Mouse (Mus musculus): Measurements from ENCODE around the gene Acvr2b. TPM values are rescaled to one million over a fixed set of nuclear protein-coding genes. Genes with fewer than 3 reads are reported as not detected.

Acvr2b gene
- polyA plus RNA-seq, 1 experiment from 2014 or later, result 106 TPM

- Histone ChIP-seq H3K27ac (ENCODE audit: low read depth, low read length) (peak within 1 kb of the TSS; percentile 57; the same call in 1 of the 2 replicates), H3K4me3 (ENCODE audit: low read depth, low read length) (peak within 1 kb of the TSS; percentile 84), H3K27me3 (ENCODE audit: control insufficient read depth, insufficient read depth, low read length) (no peaks in the 10 kb centered on the region), H3K9ac (ENCODE audit: low read length) (peak within 1 kb of the TSS; percentile 94), H3K4me2 (ENCODE audit: low read depth, low read length, severe bottlenecking) (peak within 1 kb of the TSS; percentile 67), H3K4me1 (replicated peaks; ENCODE audit: control insufficient read depth, insufficient read depth, low read length) (peaks cover 4% of the 10 kb centered on the region), H3K36me3 (ENCODE audit: control insufficient read depth, insufficient read depth, low read length) (peaks cover 9% of the 10 kb centered on the region; the same call in 1 of the 2 replicates), H3K9me3 (ENCODE audit: control insufficient read depth, low read length) (no peaks in the 10 kb centered on the region)
- DNase-seq (ENCODE audit: low spot score) (peak; percentile 99), ATAC-seq (replicated peaks; ENCODE audit: low FRiP score) (peak; percentile 94)
- 0% methylated on average over 52 of the region's 52 CpGs for WGBS
Measured at GRCm38 (mm10) chr9:119444738-119445429, 43.0 kb downstream of the Acvr2b start, which contains the start of gene Exog. Exog (plus strand) TSS chr9:119444943.

GRCm38 (mm10) chr9:119445737-119446136 lies 43.8 kb downstream of the Acvr2b start:
- peaks cover 11% of the 10 kb centered on the region; the same call in 1 of the 2 replicates for H3K36me3 ChIP-seq (ENCODE audit: control insufficient read depth, insufficient read depth, low read length)

GRCm38 (mm10) chr9:119455967-119456366 lies 54.0 kb downstream of the Acvr2b start:
- Histone ChIP-seq H3K9ac (ENCODE audit: low read length) (no peak overlapping the region), H3K4me2 (ENCODE audit: low read depth, low read length, severe bottlenecking) (no peak overlapping the region), H3K4me1 (replicated peaks; ENCODE audit: control insufficient read depth, insufficient read depth, low read length) (no peaks in the 10 kb centered on the region), H3K27ac (ENCODE audit: low read depth, low read length) (no peak overlapping the region), H3K9me3 (ENCODE audit: control insufficient read depth, low read length) (no peaks in the 10 kb centered on the region), H3K4me3 (ENCODE audit: low read depth, low read length) (no peak overlapping the region), H3K36me3 (ENCODE audit: control insufficient read depth, insufficient read depth, low read length) (no peaks in the 10 kb centered on the region; the same call in 1 of the 2 replicates), H3K27me3 (ENCODE audit: control insufficient read depth, insufficient read depth, low read length) (no peaks in the 10 kb centered on the region)
- no peak for ATAC-seq (replicated peaks; ENCODE audit: low FRiP score)
- WGBS, result 91% methylated on average over 14 of the region's 14 CpGs
- no peak for DNase-seq (ENCODE audit: low spot score)

More at GRCm38 (mm10) chr9:119445737-119446136, 43.8 kb downstream of the Acvr2b start:
- H3K4me2 ChIP-seq (ENCODE audit: low read depth, low read length, severe bottlenecking), result peak overlapping the region; percentile 67
- no peaks in the 10 kb centered on the region for H3K27me3 ChIP-seq (ENCODE audit: control insufficient read depth, insufficient read depth, low read length)
- WGBS, result 43% methylated on average over 6 of the region's 6 CpGs
- peaks cover 4% of the 10 kb centered on the region for H3K4me1 ChIP-seq (replicated peaks; ENCODE audit: control insufficient read depth, insufficient read depth, low read length)
- H3K9ac ChIP-seq (ENCODE audit: low read length), result peak overlapping the region; percentile 94
- H3K4me3 ChIP-seq (ENCODE audit: low read depth, low read length), result peak overlapping the region; percentile 84
- DNase-seq (ENCODE audit: low spot score), result no peak
- no peak for ATAC-seq (replicated peaks; ENCODE audit: low FRiP score)
- H3K27ac ChIP-seq (ENCODE audit: low read depth, low read length), result no peak overlapping the region
- H3K9me3 ChIP-seq (ENCODE audit: control insufficient read depth, low read length), result no peaks in the 10 kb centered on the region

GRCm38 (mm10) chr9:119457122-119457521 lies 55.2 kb downstream of the Acvr2b start:
- Histone ChIP-seq H3K27ac (ENCODE audit: low read depth, low read length) (no peak overlapping the region), H3K4me3 (ENCODE audit: low read depth, low read length) (no peak overlapping the region), H3K9me3 (ENCODE audit: control insufficient read depth, low read length) (no peaks in the 10 kb centered on the region), H3K4me1 (replicated peaks; ENCODE audit: control insufficient read depth, insufficient read depth, low read length) (no peaks in the 10 kb centered on the region), H3K36me3 (ENCODE audit: control insufficient read depth, insufficient read depth, low read length) (no peaks in the 10 kb centered on the region; the same call in 1 of the 2 replicates), H3K9ac (ENCODE audit: low read length) (no peak overlapping the region), H3K4me2 (ENCODE audit: low read depth, low read length, severe bottlenecking) (no peak overlapping the region), H3K27me3 (ENCODE audit: control insufficient read depth, insufficient read depth, low read length) (no peaks in the 10 kb centered on the region)
- WGBS, result 89% methylated on average over 14 of the region's 14 CpGs
- ATAC-seq (replicated peaks; ENCODE audit: low FRiP score) (no peak), DNase-seq (ENCODE audit: low spot score) (no peak)

GRCm38 (mm10) chr9:119460410-119460809 lies 58.5 kb downstream of the Acvr2b start:
- DNase-seq (ENCODE audit: low spot score) (peak; percentile 80), ATAC-seq (replicated peaks; ENCODE audit: low FRiP score) (no peak)
- Histone ChIP-seq H3K4me3 (ENCODE audit: low read depth, low read length) (no peak overlapping the region), H3K27me3 (ENCODE audit: control insufficient read depth, insufficient read depth, low read length) (no peaks in the 10 kb centered on the region), H3K36me3 (ENCODE audit: control insufficient read depth, insufficient read depth, low read length) (peaks cover 11% of the 10 kb centered on the region; the same call in 1 of the 2 replicates), H3K9me3 (ENCODE audit: control insufficient read depth, low read length) (no peaks in the 10 kb centered on the region), H3K27ac (ENCODE audit: low read depth, low read length) (no peak overlapping the region), H3K9ac (ENCODE audit: low read length) (no peak overlapping the region), H3K4me2 (ENCODE audit: low read depth, low read length, severe bottlenecking) (no peak overlapping the region), H3K4me1 (replicated peaks; ENCODE audit: control insufficient read depth, insufficient read depth, low read length) (no peaks in the 10 kb centered on the region)
- 53% methylated on average over 8 of the region's 8 CpGs for WGBS

GRCm38 (mm10) chr9:119465056-119465455 lies 63.1 kb downstream of the Acvr2b start:
- Histone ChIP-seq H3K36me3 (ENCODE audit: control insufficient read depth, insufficient read depth, low read length) (peaks cover 11% of the 10 kb centered on the region; the same call in 1 of the 2 replicates), H3K4me2 (ENCODE audit: low read depth, low read length, severe bottlenecking) (no peak overlapping the region), H3K27ac (ENCODE audit: low read depth, low read length) (no peak overlapping the region), H3K9ac (ENCODE audit: low read length) (no peak overlapping the region), H3K9me3 (ENCODE audit: control insufficient read depth, low read length) (no peaks in the 10 kb centered on the region), H3K27me3 (ENCODE audit: control insufficient read depth, insufficient read depth, low read length) (no peaks in the 10 kb centered on the region), H3K4me1 (replicated peaks; ENCODE audit: control insufficient read depth, insufficient read depth, low read length) (no peaks in the 10 kb centered on the region), H3K4me3 (ENCODE audit: low read depth, low read length) (no peak overlapping the region)
- WGBS, result 90% methylated on average over 6 of the region's 6 CpGs
- DNase-seq (ENCODE audit: low spot score) (no peak), ATAC-seq (replicated peaks; ENCODE audit: low FRiP score) (no peak)

- H3K36me3 ChIP-seq (ENCODE audit: control insufficient read depth, insufficient read depth, low read length), result peaks cover 11% of the 10 kb centered on the region; the same call in 1 of the 2 replicates
- WGBS, result 71% methylated on average over 7 of the region's 7 CpGs
- H3K9ac ChIP-seq (ENCODE audit: low read length), result no peak overlapping the region
- H3K27me3 ChIP-seq (ENCODE audit: control insufficient read depth, insufficient read depth, low read length), result no peaks in the 10 kb centered on the region
- DNase-seq (ENCODE audit: low spot score) (no peak), ATAC-seq (replicated peaks; ENCODE audit: low FRiP score) (no peak)
- H3K9me3 ChIP-seq (ENCODE audit: control insufficient read depth, low read length), result no peaks in the 10 kb centered on the region
- no peak overlapping the region for H3K27ac ChIP-seq (ENCODE audit: low read depth, low read length)
- no peak overlapping the region for H3K4me2 ChIP-seq (ENCODE audit: low read depth, low read length, severe bottlenecking)
- no peaks in the 10 kb centered on the region for H3K4me1 ChIP-seq (replicated peaks; ENCODE audit: control insufficient read depth, insufficient read depth, low read length)
- H3K4me3 ChIP-seq (ENCODE audit: low read depth, low read length), result no peak overlapping the region
Measured at GRCm38 (mm10) chr9:119465595-119465994, 63.7 kb downstream of the Acvr2b start.

GRCm38 (mm10) chr9:119469691-119470353 lies 67.9 kb downstream of the Acvr2b start:
- 81% methylated on average over 8 of the region's 8 CpGs for WGBS
- no peak for ATAC-seq (replicated peaks; ENCODE audit: low FRiP score)
- no peak for DNase-seq (ENCODE audit: low spot score)
- Histone ChIP-seq H3K36me3 (ENCODE audit: control insufficient read depth, insufficient read depth, low read length) (no peaks in the 10 kb centered on the region; the same call in 1 of the 2 replicates), H3K9ac (ENCODE audit: low read length) (no peak overlapping the region), H3K27me3 (ENCODE audit: control insufficient read depth, insufficient read depth, low read length) (no peaks in the 10 kb centered on the region), H3K4me2 (ENCODE audit: low read depth, low read length, severe bottlenecking) (no peak overlapping the region), H3K4me1 (replicated peaks; ENCODE audit: control insufficient read depth, insufficient read depth, low read length) (no peaks in the 10 kb centered on the region), H3K9me3 (ENCODE audit: control insufficient read depth, low read length) (no peaks in the 10 kb centered on the region), H3K27ac (ENCODE audit: low read depth, low read length) (no peak overlapping the region), H3K4me3 (ENCODE audit: low read depth, low read length) (no peak overlapping the region)
